Mouse (Mus musculus) olfactory bulb, adult 2 months (tissue): ENCODE data around the gene Ndufb6.

Experiments
- CTCF ChIP-seq: fragments of 200-500 bp; IDR thresholded peaks from 2 replicates; pipeline ENCODE4 v1.5.1; 2012; ENCODE audit warnings: low read depth, mild to moderate bottlenecking, low read length, moderate library complexity; ENCODE audit not compliant: insufficient read depth
- POLR2A ChIP-seq: fragments of 200-500 bp; IDR thresholded peaks from 2 replicates; pipeline ENCODE4 v1.6.1; 2012; ENCODE audit warnings: mild to moderate bottlenecking, low read depth, low read length, moderate library complexity; ENCODE audit not compliant: insufficient read depth

- TF ChIP-seq CTCF, result no peak
- TF ChIP-seq POLR2A, result no peak
These were observed 46.1 kb downstream of the Ndufb6 start for GRCm38 (mm10) chr4:40233062-40233664.
